Mouse (Mus musculus) lung, adult 2 months (tissue): ENCODE results near the gene Zfp64. TPM values are rescaled to one million over a fixed set of nuclear protein-coding genes. Genes with fewer than 3 reads are reported as not detected.

Experiments
- DNase-seq: peaks from one replicate; pipeline ENCODE4 v3.0.0; 2022
- H3K4me1 ChIP-seq: fragments of 200-500 bp; 2 replicates; pipeline ENCODE4 v1.6.1; 2011; ENCODE audit warnings: low read length; ENCODE audit not compliant: control insufficient read depth, insufficient read depth
- H3K4me3 ChIP-seq: fragments of 200-500 bp; replicated peaks from 2 replicates; pipeline ENCODE3; 2011; ENCODE audit warnings: low read depth, mild to moderate bottlenecking, control low read depth, low read length; ENCODE audit errors: extremely low read depth
- CTCF ChIP-seq: fragments of 200-500 bp; IDR thresholded peaks from 2 replicates; pipeline ENCODE4 v1.5.1; 2011; ENCODE audit warnings: mild to moderate bottlenecking, low read length, control low read depth; ENCODE audit not compliant: insufficient read depth
- POLR2A ChIP-seq: fragments of 200-500 bp; IDR thresholded peaks from 2 replicates; pipeline ENCODE4 v1.6.1; 2011; ENCODE audit warnings: low read depth, mild to moderate bottlenecking, control low read depth, low read length, borderline replicate concordance; ENCODE audit errors: extremely low read depth
- WGBS: fragments of 180-500 bp; shearing (Covaris S2); methylation state at CpG from one replicate; pipeline ENCODE4 v1.1.7; 2018; 5-methylcytosine and 5-hydroxymethylcytosine counted together
- polyA plus RNA-seq: library from polyadenylated mRNA; depleted of rRNA; stranded (reverse); fragments of >200 nt; gene quantifications from 2 replicates; pipeline ENCODE4 v1.2.3, GENCODE M21; 2012; rRNA removed

Zfp64 gene
- polyA plus RNA-seq: 26.5 and 29.9 TPM in 2 replicates

DNA sequence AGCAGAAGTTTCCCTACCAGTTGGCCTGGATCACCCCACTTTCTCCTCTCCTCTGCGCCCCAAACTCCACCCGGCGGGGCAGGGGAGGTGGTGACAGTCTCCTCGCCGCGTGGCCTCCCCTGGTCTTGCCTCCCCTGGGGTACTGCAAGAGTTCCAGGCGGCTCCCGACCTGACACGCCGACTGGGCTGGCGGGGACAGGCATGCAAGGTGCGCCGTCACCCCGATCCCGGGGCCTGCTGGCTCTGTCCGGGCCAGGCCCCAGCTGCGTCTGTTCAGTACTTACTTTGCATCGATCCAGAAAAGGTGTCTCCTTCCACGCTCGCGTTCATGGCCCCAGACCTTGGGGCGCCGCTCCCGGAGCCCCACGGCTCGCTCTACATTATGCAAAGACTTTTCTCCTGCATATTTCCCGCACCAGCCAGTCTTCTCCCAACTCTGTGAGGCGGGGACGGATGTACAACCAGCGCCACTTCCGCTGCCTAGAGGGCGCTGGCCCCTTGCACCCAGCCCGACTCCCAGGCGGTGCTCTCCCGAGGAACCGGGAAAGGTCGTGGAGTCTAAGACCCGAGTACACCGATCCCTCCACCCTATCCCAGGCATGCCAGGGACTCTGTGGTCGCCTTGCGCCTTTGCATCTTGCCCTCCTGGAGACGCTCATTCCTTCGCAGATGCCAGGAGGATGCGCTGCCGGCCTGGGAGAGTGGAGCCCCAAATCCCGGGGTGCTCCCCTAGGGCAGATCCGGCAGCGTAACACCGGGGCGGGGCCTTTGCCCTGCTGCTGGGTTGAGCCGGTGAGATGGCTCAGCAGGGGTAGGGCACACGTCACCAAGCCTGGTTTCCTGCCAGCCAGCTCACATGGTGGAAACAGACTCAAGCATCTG is at the start of gene Zfp64:
Zfp64 (minus strand) TSS at position 753 of the 882 bp plus-strand sequence.
- DNase-seq: peak; percentile 89

DNA sequence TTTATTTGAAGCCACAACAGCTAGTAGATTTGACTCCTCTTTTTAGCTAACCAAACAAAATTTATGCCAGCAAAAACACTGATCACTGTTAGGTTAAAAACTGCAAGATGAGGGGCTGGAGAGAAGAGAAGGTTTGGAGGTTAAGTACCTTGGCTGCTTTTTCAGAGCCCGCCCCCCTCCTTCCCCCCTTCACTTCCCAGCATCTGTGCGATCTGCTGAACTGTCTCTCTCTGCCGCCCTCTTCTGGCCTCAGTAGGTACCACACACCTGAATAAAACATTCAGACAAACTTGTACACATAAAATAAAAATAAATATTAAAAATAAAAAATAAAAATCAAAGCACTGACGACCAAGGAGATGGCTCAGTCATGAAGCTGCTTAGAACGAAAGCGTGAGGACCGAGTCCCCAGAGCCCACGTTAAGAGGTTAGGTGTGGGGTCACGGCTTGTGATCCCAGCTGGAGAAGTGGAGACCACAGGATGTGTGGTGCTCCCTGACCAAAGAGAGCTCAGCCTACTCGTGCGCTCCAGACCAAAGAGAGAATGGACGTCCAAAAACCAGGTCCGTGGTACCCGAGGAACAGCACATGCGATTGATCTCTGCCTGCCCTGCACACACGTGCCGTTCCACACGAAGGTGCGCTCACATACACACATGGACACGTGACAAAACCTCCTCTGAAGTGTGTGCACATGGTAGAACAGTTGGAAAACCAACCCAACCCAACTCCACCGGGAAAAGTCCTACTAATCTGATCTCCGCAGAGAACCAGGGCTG is 37.4 kb upstream of the Zfp64 start:
- DNase-seq: peak; percentile 7
- TF ChIP-seq CTCF: peak; percentile 34; the same call in 1 of the 2 replicates
- no peak for TF ChIP-seq POLR2A
- Histone ChIP-seq H3K4me3 (no peak overlapping the region), H3K4me1 (no peaks in the 10 kb centered on the region)
- WGBS: 76% methylated on average over 22 of the region's 22 CpGs

More for the DNA sequence above, at the start of gene Zfp64:
- H3K4me1 ChIP-seq: peaks cover 3% of the 10 kb centered on the region; the same call in 1 of the 2 replicates
- peak; percentile 67 for TF ChIP-seq POLR2A
- TF ChIP-seq CTCF: peak; percentile 60
- under 1% methylated on average over 52 of the region's 52 CpGs for WGBS
- peak within 1 kb of the TSS; percentile 99 for H3K4me3 ChIP-seq

DNA sequence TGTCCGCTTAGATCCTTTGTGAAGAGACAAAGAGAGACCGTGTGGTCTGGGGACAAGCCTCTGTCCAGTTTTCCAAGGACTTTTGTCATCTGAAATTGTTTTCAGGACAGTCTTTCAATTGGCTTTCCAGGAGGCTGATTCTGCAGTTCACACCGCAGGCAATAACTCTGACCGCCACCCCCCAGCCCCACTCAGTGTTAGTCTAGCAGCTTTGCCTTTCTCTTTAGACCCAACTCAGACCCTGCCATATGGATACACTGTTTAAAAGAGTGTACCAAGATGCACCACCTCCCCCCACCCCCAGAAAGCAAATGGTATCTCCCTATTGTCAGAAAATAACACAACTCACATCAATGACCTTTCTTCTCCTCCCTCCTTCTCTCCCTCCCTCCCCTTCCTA is 35.6 kb upstream of the Zfp64 start:
- no peak overlapping the region for H3K4me3 ChIP-seq
- H3K4me1 ChIP-seq: no peaks in the 10 kb centered on the region
- WGBS: 67% methylated on average over 4 of the region's 4 CpGs
- no peak for DNase-seq
- TF ChIP-seq POLR2A: no peak
- TF ChIP-seq CTCF: no peak

DNA sequence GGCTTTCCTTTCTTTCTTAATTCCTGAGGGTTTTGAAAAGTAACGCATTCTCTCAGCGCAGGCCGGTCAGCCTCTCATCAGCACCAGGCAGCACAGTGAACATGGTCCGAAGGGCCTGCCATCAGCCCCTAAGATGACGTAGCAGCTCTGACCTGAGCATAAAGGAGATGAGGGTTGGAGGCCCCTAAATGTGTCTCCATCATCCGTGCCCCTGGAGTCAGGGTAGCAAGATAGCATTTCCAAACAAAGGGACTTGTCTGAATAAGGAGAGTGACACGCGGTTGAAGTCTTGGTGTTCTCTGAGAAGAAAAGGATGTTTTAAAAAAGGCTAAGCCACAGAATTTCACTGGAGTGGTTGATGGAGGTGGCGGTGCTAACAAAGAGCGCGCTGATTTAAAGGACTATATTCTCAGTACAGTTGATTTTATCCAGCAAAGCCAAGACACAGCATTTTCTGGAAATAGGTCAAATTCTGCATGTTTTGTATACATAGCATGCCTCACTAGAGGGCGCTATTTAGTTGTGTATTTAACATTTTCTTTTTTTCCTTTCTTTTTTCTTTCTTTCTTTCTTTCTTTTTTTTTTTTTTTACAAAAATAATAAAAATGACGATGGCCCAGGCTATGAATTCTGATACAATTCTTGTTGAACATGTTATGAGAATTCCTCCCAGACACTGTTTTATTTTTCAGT is 34.8 kb upstream of the Zfp64 start:
- Histone ChIP-seq H3K4me3 (no peak overlapping the region), H3K4me1 (no peaks in the 10 kb centered on the region)
- 58% methylated on average over 13 of the region's 13 CpGs for WGBS
- DNase-seq: no peak
- TF ChIP-seq POLR2A (no peak), CTCF (peak; percentile 30; the same call in 1 of the 2 replicates)

DNA sequence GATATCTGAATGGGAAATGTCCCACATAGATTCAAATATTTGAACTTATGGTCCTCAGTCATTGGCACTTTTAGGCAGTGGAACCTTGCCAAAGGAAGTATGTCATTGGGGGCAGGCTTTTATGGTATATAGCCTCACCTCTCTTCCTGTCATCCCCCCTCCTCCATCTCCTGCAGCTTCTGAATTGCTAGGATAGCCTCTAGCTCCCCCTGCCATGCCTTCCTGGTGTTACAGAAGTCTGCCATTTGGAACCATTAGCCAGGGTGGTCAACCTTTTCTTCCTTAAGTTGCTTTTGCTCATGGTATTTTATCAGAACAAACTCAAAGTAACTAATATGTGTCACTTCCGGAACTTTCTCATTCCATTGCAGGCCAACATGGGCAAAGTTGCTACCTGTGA is 32.7 kb upstream of the Zfp64 start:
- TF ChIP-seq CTCF (no peak), POLR2A (no peak)
- Histone ChIP-seq H3K4me3 (no peak overlapping the region), H3K4me1 (no peaks in the 10 kb centered on the region)
- no peak for DNase-seq
- 93% methylated on average over 1 of the region's 1 CpGs for WGBS

DNA sequence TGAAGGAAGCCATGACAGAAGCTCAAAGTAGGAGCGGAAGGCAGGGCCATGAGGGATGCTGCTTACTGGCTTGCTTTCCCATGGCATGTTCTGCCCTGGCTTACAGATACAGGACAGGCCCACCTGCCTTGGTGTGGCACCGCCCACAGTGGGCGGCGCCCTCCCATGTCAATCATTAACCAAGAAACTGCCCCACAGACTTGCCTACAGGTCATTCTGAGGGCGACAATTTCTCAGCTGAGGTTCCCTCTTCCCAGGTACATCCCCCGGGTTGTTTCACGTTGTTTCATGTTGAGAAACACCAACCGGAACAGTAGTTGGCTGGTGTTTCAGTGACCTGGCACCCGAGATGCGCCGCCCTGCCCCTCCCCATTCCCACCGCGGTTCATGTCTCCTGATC is 32.0 kb upstream of the Zfp64 start:
- Histone ChIP-seq H3K4me3 (no peak overlapping the region), H3K4me1 (no peaks in the 10 kb centered on the region)
- no peak for DNase-seq
- TF ChIP-seq CTCF (no peak), POLR2A (no peak)
- 77% methylated on average over 13 of the region's 13 CpGs for WGBS

DNA sequence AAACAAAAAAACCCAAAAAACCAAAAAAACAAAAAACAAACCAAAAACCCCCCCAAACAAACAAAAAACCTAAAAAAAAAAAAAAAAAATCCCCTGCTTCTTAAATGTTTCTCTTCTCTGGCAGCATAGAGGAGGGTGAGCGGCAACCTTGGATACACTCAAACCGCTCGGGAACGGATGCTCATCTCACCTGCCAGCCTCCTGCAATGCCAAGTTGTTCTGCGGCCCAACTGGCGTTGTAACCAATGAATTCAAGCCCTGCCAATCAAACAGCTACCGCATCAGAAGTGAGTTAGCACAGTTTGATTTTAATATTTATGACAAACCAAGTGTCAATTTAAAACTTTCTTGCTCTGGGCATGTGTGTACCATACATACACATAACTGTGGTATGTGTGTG is 26.6 kb upstream of the Zfp64 start:
- Histone ChIP-seq H3K4me3 (no peak overlapping the region), H3K4me1 (no peaks in the 10 kb centered on the region)
- TF ChIP-seq POLR2A (no peak), CTCF (no peak)
- WGBS: 93% methylated on average over 7 of the region's 7 CpGs
- no peak for DNase-seq

DNA sequence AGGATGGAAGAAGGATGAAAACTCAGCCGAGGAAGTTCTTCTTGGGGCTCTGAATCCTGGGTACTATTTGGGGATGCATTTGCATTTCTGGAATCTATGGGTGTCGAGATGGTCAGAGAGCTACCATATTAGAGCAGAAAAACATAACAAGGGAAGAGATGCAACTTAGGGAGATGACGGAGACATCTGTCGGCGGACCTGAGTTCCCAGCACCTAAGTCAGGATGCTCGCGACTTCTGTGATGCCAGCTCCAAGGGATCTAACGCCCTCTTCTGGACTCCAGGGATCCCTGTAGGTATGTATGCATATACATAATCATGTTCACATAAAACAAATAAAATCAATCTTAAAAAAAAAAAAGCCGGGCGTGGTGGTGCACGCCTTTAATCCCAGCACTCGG is 26.1 kb upstream of the Zfp64 start:
- TF ChIP-seq POLR2A (no peak), CTCF (no peak)
- H3K4me3 ChIP-seq: no peak overlapping the region
- H3K4me1 ChIP-seq: no peaks in the 10 kb centered on the region
- no peak for DNase-seq
- 71% methylated on average over 12 of the region's 12 CpGs for WGBS

DNA sequence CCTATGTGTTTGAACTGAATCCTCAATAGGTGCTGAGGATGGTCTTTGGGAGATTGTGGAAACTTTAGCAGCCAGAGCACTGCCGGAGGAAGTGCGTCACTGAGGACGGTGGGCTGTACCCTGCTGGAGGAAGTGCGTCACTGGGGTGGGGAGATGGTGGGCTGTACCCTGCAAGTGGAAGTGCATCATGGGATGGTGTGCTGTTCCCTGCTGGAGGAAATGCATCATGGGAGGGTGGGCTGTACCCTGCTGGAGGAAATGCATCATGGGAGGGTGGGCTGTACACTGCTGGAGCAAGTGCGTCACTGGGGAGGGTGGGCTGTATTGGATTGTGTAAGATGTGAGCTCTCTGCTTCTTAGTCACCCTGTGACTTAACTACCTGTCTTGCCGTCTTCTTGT is 25.5 kb upstream of the Zfp64 start:
- DNase-seq: peak; percentile 17
- TF ChIP-seq CTCF (no peak), POLR2A (no peak)
- 51% methylated on average over 6 of the region's 6 CpGs for WGBS
- Histone ChIP-seq H3K4me3 (no peak overlapping the region), H3K4me1 (no peaks in the 10 kb centered on the region)
